Mouse (Mus musculus): ENCODE results near the gene Rgs3. TPM values are rescaled to one million over a fixed set of nuclear protein-coding genes. Genes with fewer than 3 reads are reported as not detected.

The Rgs3 gene
- polyA plus RNA-seq, 1 experiment from 2014 or later: 50.4 TPM

DNA sequence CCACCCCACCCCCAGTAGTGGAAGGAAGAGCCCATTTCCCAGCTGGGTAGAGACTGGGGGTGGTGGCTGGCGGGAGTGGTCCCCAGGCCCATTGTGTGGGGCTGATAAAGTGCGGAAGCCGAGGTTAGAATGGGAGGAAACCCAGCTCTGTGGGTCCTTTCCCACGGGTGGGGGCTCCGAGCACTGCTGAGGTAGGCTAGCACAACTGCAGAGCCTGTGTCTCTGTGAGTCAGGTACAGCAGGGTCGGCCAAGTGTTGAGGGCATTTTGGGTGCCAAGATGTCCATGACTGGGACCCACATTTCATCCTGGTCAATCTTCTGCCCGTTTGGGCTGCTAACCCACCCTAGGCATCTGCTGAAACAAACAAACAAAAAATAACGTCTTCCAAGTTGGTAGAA is 135.9 kb downstream of the Rgs3 start:
- Histone ChIP-seq H3K4me2 (ENCODE audit: low read length) (no peak overlapping the region), H3K27ac (ENCODE audit: low read length) (no peak overlapping the region; the same call in 1 of the 2 replicates), H3K9me3 (ENCODE audit: control insufficient read depth, low read length) (no peaks in the 10 kb centered on the region), H3K36me3 (ENCODE audit: control insufficient read depth, insufficient read depth) (0 out of 2 replicates have a peak, but pooled peaks cover 4% of the 10 kb centered on the region), H3K4me3 (replicated peaks; ENCODE audit: low read length) (no peak overlapping the region), H3K27me3 (replicated peaks; ENCODE audit: control insufficient read depth, insufficient read depth, low read length) (no peaks in the 10 kb centered on the region), H3K9ac (replicated peaks; ENCODE audit: low read depth, low read length) (no peak overlapping the region), H3K4me1 (replicated peaks; ENCODE audit: control insufficient read depth, insufficient read depth, low read length) (peaks cover 49% of the 10 kb centered on the region)
- ATAC-seq: no peak
- WGBS: 57% methylated on average over 8 of the region's 8 CpGs

DNA sequence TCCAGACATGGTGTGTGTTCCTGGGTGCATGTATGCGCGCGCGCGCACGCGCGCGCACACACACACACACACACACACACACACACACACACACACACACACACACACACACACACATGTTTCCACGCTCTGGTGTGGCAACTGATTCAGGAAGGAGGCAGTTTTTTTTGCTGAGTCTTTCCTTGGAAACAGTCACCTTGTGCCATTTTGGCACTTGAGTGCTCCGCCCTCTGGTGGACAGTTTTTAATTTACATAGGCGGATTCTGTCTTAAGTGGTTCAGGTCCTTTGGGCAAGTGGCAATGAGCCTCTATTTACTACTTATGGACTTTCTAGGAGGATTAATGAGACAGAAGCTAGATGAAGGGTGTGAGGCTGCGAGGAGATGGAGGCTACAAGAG is 136.3 kb downstream of the Rgs3 start:
- H3K4me2 ChIP-seq (ENCODE audit: low read length): no peak overlapping the region
- H3K36me3 ChIP-seq (ENCODE audit: control insufficient read depth, insufficient read depth): 0 out of 2 replicates have a peak, but pooled peaks cover 6% of the 10 kb centered on the region
- WGBS: 45% methylated on average over 13 of the region's 13 CpGs
- peaks cover 49% of the 10 kb centered on the region for H3K4me1 ChIP-seq (replicated peaks; ENCODE audit: control insufficient read depth, insufficient read depth, low read length)
- no peak overlapping the region for H3K9ac ChIP-seq (replicated peaks; ENCODE audit: low read depth, low read length)
- H3K27me3 ChIP-seq (replicated peaks; ENCODE audit: control insufficient read depth, insufficient read depth, low read length): no peaks in the 10 kb centered on the region
- no peak overlapping the region for H3K27ac ChIP-seq (ENCODE audit: low read length)
- no peak; the same call in 1 of the 2 replicates for ATAC-seq
- H3K4me3 ChIP-seq (replicated peaks; ENCODE audit: low read length): no peak overlapping the region
- H3K9me3 ChIP-seq (ENCODE audit: control insufficient read depth, low read length): no peaks in the 10 kb centered on the region

DNA sequence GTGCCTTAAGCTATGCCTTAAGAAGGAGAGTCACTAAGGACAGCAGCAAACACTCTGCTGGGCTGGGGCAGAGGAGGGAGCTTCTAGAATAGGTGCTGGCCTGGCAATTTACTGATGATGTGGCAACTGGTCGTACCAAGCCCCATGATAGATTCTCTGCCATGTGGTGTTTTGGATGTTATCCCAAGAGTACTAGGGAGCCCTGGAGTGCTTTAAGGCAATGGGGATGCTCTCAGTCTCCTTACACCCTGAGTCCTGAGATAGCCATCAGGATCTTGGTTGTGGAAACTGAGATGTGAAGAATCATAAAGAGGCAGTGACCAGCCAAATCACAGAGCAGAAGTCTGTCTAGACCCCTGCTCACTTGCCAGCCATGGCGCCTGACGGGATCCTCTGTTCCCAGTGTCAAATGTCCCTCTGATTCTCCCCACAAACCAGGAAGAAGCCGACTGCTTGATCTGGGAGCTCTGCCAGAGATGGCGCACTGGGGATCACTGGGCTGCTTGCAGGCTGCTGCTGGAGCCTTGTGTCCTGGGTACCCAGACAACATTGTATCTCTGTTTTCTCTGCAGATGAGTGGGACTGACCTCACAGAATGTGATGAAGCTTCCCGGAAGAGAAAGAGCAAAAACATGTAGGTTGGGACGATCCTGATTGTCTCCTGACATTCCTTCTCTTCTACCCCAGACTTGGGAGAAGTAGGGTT is 137.2 kb downstream of the Rgs3 start:
- Histone ChIP-seq H3K9ac (replicated peaks; ENCODE audit: low read depth, low read length) (no peak overlapping the region), H3K4me2 (ENCODE audit: low read length) (no peak overlapping the region), H3K4me3 (replicated peaks; ENCODE audit: low read length) (no peak overlapping the region), H3K4me1 (replicated peaks; ENCODE audit: control insufficient read depth, insufficient read depth, low read length) (peaks cover 49% of the 10 kb centered on the region), H3K9me3 (ENCODE audit: control insufficient read depth, low read length) (no peaks in the 10 kb centered on the region), H3K27ac (ENCODE audit: low read length) (no peak overlapping the region), H3K27me3 (replicated peaks; ENCODE audit: control insufficient read depth, insufficient read depth, low read length) (no peaks in the 10 kb centered on the region), H3K36me3 (ENCODE audit: control insufficient read depth, insufficient read depth) (0 out of 2 replicates have a peak, but pooled peaks cover 3% of the 10 kb centered on the region)
- WGBS: 49% methylated on average over 7 of the region's 7 CpGs
- ATAC-seq: no peak

DNA sequence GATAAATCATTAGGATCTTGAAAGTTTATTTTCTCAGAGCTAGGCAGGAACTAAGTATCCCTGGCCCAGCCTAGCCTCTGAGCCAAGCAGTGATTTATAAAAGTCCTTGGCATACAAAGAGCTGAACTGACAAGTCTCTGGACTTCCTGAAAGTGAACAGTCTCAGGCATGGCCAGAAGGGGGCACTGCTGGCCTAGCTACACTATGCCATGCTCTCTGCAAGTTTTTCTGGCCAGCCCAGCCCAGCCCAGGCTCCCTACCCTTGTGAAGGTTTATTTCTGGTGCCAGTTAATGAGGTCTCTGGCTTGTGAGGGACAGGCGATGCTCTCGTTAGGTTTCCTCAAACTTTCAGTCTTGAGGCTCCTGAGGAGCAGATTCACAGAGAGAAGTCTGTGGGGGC is 137.8 kb downstream of the Rgs3 start:
- Histone ChIP-seq H3K4me3 (replicated peaks; ENCODE audit: low read length) (no peak overlapping the region), H3K9me3 (ENCODE audit: control insufficient read depth, low read length) (no peaks in the 10 kb centered on the region), H3K9ac (replicated peaks; ENCODE audit: low read depth, low read length) (no peak overlapping the region), H3K4me1 (replicated peaks; ENCODE audit: control insufficient read depth, insufficient read depth, low read length) (peaks cover 49% of the 10 kb centered on the region), H3K27ac (ENCODE audit: low read length) (no peak overlapping the region), H3K4me2 (ENCODE audit: low read length) (no peak overlapping the region), H3K36me3 (ENCODE audit: control insufficient read depth, insufficient read depth) (0 out of 2 replicates have a peak, but pooled peaks cover 3% of the 10 kb centered on the region), H3K27me3 (replicated peaks; ENCODE audit: control insufficient read depth, insufficient read depth, low read length) (no peaks in the 10 kb centered on the region)
- 13% methylated on average over 2 of the region's 2 CpGs for WGBS
- peak; percentile 48; the same call in 1 of the 2 replicates for ATAC-seq

DNA sequence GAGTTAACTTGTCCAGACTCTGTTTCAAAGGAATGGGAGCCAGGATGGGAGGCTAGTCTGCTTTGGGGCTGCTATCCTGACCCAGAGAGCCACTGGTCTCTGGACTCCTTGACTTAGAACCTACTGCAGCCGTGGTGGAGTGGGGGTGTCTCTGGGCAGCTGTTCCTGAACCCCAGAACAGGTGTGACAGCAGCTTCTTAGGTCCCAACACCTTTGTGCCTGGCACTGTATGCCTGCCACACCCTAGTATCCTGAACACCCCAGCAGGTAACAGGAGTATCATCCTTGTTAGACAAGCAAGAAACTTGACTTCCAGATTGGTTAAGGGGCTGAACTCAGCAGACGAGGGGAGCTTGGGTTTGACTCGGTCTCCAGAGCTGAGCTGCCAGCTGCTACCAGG is 138.9 kb downstream of the Rgs3 start:
- H3K36me3 ChIP-seq (ENCODE audit: control insufficient read depth, insufficient read depth): 0 out of 2 replicates have a peak, but pooled peaks cover 3% of the 10 kb centered on the region
- H3K4me1 ChIP-seq (replicated peaks; ENCODE audit: control insufficient read depth, insufficient read depth, low read length): peaks cover 49% of the 10 kb centered on the region
- no peak for ATAC-seq

DNA sequence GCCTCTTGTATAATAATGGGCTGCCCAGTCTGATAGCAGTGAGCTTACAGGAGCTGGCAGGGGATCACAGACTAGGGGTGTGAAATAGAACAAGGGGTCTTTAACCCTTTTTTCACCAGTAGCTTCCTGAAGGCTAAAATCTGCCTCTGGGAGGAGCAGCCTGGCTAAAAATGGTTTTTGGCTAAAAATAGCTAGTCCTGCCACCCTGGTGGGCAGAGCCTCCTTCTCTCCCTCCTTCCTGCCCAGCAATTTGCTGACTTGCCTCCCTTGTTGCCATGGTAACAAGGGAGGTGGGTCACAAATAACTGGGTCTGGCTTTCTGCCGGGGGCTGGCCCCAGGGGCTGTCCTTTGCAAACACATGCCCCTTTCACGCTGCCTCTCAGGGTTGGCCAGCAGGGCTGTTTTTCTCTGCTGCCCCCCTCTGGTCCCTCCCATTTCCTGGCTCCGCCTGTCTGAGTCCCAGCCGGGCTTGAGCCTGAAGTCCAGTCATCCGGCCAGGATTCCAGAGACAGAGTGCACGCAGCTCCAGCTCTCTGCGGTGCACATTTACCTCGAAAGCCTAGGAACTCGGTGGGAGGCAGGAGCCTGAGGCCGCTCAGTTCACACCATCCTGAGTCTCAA is 139.7 kb downstream of the Rgs3 start:
- Histone ChIP-seq H3K4me2 (ENCODE audit: low read length) (peak overlapping the region; percentile 39), H3K36me3 (ENCODE audit: control insufficient read depth, insufficient read depth) (peaks cover 3% of the 10 kb centered on the region; the same call in 1 of the 2 replicates), H3K27ac (ENCODE audit: low read length) (peak overlapping the region; percentile 41), H3K4me3 (replicated peaks; ENCODE audit: low read length) (peak overlapping the region; percentile 22), H3K4me1 (replicated peaks; ENCODE audit: control insufficient read depth, insufficient read depth, low read length) (peaks cover 49% of the 10 kb centered on the region), H3K9me3 (ENCODE audit: control insufficient read depth, low read length) (no peaks in the 10 kb centered on the region), H3K27me3 (replicated peaks; ENCODE audit: control insufficient read depth, insufficient read depth, low read length) (no peaks in the 10 kb centered on the region), H3K9ac (replicated peaks; ENCODE audit: low read depth, low read length) (peak overlapping the region; percentile 11)
- peak; percentile 88 for ATAC-seq
- 2% methylated on average over 10 of the region's 10 CpGs for WGBS

More for the DNA sequence above, 138.9 kb downstream of the Rgs3 start:
- H3K9ac ChIP-seq (replicated peaks; ENCODE audit: low read depth, low read length): no peak overlapping the region
- H3K27me3 ChIP-seq (replicated peaks; ENCODE audit: control insufficient read depth, insufficient read depth, low read length): no peaks in the 10 kb centered on the region
- WGBS: 51% methylated on average over 3 of the region's 3 CpGs
- no peak overlapping the region for H3K4me2 ChIP-seq (ENCODE audit: low read length)
- no peak overlapping the region for H3K4me3 ChIP-seq (replicated peaks; ENCODE audit: low read length)
- H3K9me3 ChIP-seq (ENCODE audit: control insufficient read depth, low read length): no peaks in the 10 kb centered on the region
- H3K27ac ChIP-seq (ENCODE audit: low read length): no peak overlapping the region

DNA sequence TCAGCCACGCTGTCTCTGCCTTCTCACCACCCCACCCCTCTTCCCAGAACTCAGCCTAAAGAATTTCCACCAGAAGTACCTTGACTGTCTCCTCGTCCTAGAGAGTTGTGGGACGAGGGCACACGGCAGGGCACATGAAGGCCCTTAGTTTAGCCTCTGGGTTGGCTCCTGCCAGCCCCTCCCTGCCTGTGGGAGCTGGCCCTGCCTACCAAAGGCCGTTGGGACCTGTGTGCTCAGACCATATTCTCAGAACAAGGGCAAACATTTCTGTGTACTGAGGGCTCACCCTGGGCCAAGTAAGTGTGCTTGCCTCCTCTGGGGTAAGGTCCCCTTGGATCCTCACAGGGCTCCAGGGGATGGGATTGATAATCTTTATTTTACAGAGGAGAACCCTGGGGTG is 140.8 kb downstream of the Rgs3 start:
- ATAC-seq: no peak
- Histone ChIP-seq H3K4me3 (replicated peaks; ENCODE audit: low read length) (no peak overlapping the region), H3K4me2 (ENCODE audit: low read length) (no peak overlapping the region; the same call in 1 of the 2 replicates), H3K4me1 (replicated peaks; ENCODE audit: control insufficient read depth, insufficient read depth, low read length) (peaks cover 41% of the 10 kb centered on the region), H3K27ac (ENCODE audit: low read length) (no peak overlapping the region), H3K9me3 (ENCODE audit: control insufficient read depth, low read length) (no peaks in the 10 kb centered on the region), H3K9ac (replicated peaks; ENCODE audit: low read depth, low read length) (no peak overlapping the region), H3K27me3 (replicated peaks; ENCODE audit: control insufficient read depth, insufficient read depth, low read length) (no peaks in the 10 kb centered on the region), H3K36me3 (ENCODE audit: control insufficient read depth, insufficient read depth) (peaks cover 3% of the 10 kb centered on the region; the same call in 1 of the 2 replicates)
- WGBS: 82% methylated on average over 5 of the region's 5 CpGs

DNA sequence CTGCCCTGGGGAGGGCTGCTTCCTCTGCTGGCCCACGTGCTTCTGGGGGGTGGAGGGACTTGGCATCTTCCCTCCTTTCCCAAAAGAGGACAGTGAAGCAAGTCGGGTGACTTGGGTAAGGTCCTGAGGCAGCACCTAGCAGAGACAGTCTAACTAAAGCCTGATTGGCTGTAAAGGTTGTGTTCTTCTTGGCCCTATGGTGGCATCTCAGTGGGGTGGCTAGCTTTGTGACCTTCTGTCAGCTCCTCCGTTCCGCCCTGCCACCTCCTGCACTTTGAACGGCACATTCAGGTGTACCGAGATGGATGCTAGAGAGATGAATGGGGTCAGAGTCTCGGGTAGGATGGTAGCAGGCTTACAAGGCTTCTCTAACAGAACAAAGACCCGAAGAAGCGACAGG is 143.5 kb downstream of the Rgs3 start:
- 81% methylated on average over 9 of the region's 9 CpGs for WGBS
- no peak for ATAC-seq

DNA sequence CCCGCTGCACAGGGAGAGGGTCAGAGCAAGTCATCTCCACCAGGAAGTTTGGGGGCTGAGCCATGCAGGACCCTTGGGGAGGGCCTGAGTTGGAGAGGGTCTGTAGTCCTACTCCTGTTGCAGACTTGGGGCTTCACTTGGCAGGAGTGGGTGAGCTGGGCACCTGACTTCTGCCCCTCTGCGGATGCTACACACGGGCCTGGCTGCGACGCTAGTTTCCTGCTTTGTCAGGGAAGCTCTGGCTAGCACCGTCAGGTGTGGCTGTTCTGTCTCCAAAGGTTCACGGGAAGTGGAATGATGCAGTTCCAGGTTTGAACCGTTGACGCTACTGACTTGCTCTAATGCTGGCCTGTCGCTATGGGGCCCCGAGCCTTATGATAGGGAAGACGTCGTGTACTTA is 144.6 kb downstream of the Rgs3 start:
- Histone ChIP-seq H3K4me2 (ENCODE audit: low read length) (no peak overlapping the region), H3K4me3 (replicated peaks; ENCODE audit: low read length) (no peak overlapping the region), H3K4me1 (replicated peaks; ENCODE audit: control insufficient read depth, insufficient read depth, low read length) (peaks cover 9% of the 10 kb centered on the region), H3K27me3 (replicated peaks; ENCODE audit: control insufficient read depth, insufficient read depth, low read length) (no peaks in the 10 kb centered on the region), H3K9me3 (ENCODE audit: control insufficient read depth, low read length) (no peaks in the 10 kb centered on the region), H3K27ac (ENCODE audit: low read length) (no peak overlapping the region), H3K9ac (replicated peaks; ENCODE audit: low read depth, low read length) (no peak overlapping the region), H3K36me3 (ENCODE audit: control insufficient read depth, insufficient read depth) (peaks cover 3% of the 10 kb centered on the region; the same call in 1 of the 2 replicates)
- WGBS: 91% methylated on average over 13 of the region's 13 CpGs
- ATAC-seq: no peak

More for the DNA sequence above, 143.5 kb downstream of the Rgs3 start:
- Histone ChIP-seq H3K36me3 (ENCODE audit: control insufficient read depth, insufficient read depth) (peaks cover 3% of the 10 kb centered on the region; the same call in 1 of the 2 replicates), H3K4me1 (replicated peaks; ENCODE audit: control insufficient read depth, insufficient read depth, low read length) (peaks cover 18% of the 10 kb centered on the region), H3K9ac (replicated peaks; ENCODE audit: low read depth, low read length) (no peak overlapping the region), H3K27me3 (replicated peaks; ENCODE audit: control insufficient read depth, insufficient read depth, low read length) (no peaks in the 10 kb centered on the region), H3K4me2 (ENCODE audit: low read length) (no peak overlapping the region), H3K9me3 (ENCODE audit: control insufficient read depth, low read length) (no peaks in the 10 kb centered on the region), H3K27ac (ENCODE audit: low read length) (no peak overlapping the region), H3K4me3 (replicated peaks; ENCODE audit: low read length) (no peak overlapping the region)

Measured in forebrain, embryonic 16.5 days (tissue).